Mouse (Mus musculus): ENCODE results near the gene Gm10273.
"Not testable (repeated sequence)": the region's sequence is repeated elsewhere in the genome, so short reads cannot be mapped to it uniquely, and the experiment has no call there.

Gene Gm10273

GRCm38 (mm10) chr10:59395461-59395860 is at the start of gene Gm10273:
TSS of gene Gm10273 (plus strand) at chr10:59395632.
- not testable (repeated sequence) for DNase-seq (ENCODE audit: extremely low read depth, insufficient read length, low spot score)

DNA sequence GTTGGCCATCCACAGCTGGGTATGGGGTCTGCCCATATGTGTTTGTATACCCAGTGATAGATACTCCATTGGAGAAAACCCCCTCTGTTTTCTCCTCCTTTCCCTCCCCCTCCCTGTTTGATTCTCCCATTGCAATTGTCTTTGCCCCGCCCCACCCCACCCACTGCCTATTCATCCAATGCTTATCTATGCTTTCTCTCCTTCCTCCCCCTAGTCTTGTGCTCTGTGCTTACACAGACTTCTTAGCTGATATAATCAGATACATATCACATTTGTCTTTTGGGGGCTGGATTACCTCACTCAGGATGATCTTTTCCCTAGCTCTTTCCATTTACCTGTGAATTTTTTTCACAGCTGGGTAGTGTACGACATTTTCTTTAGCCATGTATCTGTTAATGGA is 48.9 kb upstream of the Gm10273 start:
- DNase-seq (ENCODE audit: extremely low read depth, insufficient read length, low spot score), result no peak

DNA sequence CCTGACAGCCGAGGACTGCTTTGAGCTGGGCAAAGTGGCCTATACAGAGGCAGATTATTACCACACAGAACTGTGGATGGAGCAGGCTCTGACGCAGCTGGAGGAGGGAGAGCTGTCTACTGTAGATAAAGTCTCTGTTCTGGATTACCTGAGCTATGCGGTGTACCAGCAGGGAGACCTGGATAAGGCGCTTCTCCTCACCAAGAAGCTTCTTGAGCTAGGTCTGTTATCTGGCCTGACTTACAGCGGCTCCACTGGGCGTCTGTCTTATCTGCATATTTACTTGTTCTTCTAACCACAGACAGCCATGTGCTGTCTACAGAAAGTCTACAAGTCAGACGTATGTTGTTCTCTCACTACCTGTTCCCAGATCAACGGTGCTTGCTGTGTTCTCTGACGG is 47.2 kb upstream of the Gm10273 start:
- no peak for DNase-seq (ENCODE audit: extremely low read depth, insufficient read length, low spot score)

GRCm38 (mm10) chr10:59349536-59349935 is 45.9 kb upstream of the Gm10273 start:
- DNase-seq (ENCODE audit: extremely low read depth, insufficient read length, low spot score), result no peak

GRCm38 (mm10) chr10:59353065-59353464 is 42.4 kb upstream of the Gm10273 start:
- DNase-seq (ENCODE audit: extremely low read depth, insufficient read length, low spot score), result no peak

- no peak for DNase-seq (ENCODE audit: extremely low read depth, insufficient read length, low spot score)
Measured at GRCm38 (mm10) chr10:59354120-59354519, 41.3 kb upstream of the Gm10273 start.

- DNase-seq (ENCODE audit: extremely low read depth, insufficient read length, low spot score), result no peak
Measured at GRCm38 (mm10) chr10:59355020-59355419, 40.4 kb upstream of the Gm10273 start.

- no peak for DNase-seq (ENCODE audit: extremely low read depth, insufficient read length, low spot score)
Measured at GRCm38 (mm10) chr10:59358744-59359143, 36.7 kb upstream of the Gm10273 start.

DNA sequence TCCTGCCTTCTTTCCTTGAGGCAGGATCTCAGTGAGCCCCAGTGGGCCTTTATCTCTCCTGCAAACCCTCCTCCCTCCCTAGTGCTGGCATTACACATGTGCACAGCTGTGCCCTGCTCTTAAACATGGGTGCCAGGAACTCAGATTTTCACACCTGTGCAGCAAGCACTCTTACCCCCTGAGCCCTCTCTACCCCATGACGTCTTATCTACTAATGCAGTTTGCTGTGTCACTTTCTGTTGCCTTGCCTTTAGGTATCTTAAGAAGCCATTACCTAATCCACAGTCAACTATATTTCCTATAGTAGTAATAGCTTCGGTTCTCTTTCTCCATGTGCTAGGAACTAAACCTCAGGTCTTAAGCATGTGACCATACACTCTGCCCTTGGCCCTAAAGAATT is 32.2 kb upstream of the Gm10273 start:
- DNase-seq (ENCODE audit: extremely low read depth, insufficient read length, low spot score), result no peak

DNA sequence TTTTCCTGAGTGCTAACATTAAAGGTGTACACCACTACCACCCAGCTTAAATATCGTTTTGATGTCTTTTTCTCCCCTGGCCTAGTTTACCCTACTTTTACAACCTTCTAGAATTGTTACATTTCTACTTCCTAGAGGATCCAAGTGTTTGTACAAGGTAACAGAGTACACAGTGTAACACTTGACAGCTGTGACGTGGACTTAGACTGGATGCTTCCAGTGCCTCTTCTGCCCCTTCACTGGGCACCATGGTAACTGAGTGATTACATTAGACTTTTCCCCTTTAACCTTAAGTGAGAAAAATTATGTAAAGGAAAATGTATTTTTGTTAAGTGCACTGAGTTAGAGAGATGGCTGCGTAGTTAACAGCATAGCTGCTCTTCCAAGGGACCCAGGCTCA is 30.9 kb upstream of the Gm10273 start:
- no peak for DNase-seq (ENCODE audit: extremely low read depth, insufficient read length, low spot score)

DNA sequence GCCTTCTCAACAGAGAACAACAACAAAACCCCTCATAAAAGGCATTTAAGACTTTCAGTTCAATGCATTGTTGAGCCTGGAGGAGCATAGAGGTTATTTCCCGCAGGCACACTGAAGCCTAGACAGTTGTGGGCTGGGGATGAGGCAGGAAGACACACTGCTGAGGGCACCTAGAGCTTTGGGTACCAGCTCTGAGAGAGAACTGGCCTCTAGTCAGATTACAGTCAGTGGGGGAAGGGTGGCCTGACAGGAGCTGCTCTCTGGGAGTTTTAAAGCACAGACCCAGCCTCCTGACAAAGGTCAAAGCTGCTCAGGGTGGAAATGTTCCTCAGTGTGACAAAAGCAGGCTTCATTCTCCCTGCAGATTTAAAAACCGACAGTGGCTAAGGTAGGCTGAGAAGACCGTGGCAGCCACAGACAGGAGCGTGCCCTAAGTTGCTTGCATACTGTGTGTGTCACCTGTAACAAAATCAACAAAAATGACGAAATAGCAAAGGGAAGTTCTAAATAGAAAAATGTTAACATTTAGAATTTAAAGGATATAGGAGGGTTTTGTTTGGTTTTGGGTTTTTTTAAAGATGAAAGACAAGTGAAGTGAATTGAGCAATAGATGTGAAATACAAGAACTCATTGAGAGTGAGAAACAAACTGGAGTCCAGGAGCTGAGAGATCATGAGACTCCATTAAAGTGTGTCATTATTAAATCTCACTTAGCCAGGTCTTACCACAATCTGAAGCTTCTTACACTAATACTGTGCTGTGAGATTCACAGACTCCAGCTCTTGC is 29.4 kb upstream of the Gm10273 start:
- DNase-seq (ENCODE audit: extremely low read depth, insufficient read length, low spot score), result no peak

DNA sequence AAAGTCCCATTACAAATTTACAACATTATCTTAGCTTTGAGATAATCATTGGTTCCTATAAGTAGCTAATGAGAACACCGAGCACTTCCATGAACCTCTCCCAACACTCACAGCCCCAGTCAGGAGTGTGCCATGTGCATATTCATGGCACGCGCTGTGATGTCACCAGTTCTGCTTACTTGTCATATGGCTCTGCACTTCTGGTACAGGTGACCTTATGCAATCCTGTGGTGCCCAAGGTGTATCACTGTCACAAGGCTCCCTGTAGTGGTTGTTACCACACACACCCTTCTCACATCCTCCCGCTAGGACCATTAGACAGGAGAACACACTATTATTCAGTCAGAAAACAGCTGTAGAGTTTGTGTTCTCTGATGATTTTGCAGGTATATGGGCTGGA is 28.7 kb upstream of the Gm10273 start:
- DNase-seq (ENCODE audit: extremely low read depth, insufficient read length, low spot score), result no peak

DNA sequence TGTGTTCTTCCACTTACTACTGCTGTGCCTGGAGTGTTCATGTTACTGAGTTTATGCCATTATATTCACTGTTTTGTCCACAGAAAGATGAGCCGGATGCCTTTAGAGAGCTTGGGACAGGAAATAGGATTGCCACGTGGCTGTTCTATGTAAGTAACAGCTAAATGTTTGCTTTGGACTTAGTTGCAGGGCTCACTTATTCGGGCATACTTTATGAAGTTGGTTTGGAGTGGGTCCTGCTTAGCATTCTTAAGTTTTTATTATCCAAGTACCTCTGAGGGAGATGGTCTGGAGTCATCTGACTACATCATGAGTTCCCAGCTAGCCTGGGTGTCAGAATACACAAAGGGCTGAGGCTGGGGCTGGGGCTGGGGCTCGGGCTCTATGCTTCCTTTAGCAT is 28.2 kb upstream of the Gm10273 start:
- no peak for DNase-seq (ENCODE audit: extremely low read depth, insufficient read length, low spot score)

GRCm38 (mm10) chr10:59368729-59369128 is 26.7 kb upstream of the Gm10273 start:
- no peak for DNase-seq (ENCODE audit: extremely low read depth, insufficient read length, low spot score)

DNA sequence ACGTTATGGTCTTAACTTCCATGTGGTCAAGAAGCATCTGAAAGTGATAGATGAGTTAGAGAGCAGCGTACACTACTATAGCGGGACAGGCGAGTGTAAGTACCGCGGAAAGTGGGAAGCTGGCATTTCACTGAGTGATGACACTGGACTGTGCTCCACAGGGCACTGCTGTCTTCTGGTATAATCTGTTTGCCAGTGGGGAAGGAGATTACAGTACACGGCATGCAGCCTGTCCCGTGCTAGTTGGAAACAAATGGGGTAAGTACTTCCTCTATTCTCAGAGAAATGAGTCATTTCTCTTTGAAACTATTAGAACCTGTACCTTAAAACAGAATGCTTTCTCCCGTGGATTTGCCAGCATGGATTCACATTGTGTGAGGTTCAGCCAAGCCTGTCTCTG is 26.0 kb upstream of the Gm10273 start:
- DNase-seq (ENCODE audit: extremely low read depth, insufficient read length, low spot score), result no peak

DNA sequence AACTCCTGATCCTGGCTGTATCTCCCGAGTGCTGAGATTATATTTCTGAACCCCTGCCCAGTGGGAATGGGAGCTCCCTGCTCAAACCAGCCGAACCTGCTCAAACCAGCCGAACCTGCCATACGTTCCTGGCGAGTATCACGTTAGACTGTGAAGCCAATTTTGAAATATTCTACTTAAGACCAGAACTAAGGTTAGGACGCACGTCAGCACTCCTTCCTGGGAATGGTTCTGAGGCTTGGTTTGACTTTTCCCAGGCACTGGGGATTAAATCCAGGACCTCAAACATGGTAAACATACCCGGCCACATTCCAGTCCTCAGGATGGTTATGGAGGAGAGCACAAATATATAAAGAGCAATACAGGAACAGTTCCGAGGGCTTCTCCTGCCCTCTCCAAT is 17.5 kb upstream of the Gm10273 start:
- no peak for DNase-seq (ENCODE audit: extremely low read depth, insufficient read length, low spot score)

DNA sequence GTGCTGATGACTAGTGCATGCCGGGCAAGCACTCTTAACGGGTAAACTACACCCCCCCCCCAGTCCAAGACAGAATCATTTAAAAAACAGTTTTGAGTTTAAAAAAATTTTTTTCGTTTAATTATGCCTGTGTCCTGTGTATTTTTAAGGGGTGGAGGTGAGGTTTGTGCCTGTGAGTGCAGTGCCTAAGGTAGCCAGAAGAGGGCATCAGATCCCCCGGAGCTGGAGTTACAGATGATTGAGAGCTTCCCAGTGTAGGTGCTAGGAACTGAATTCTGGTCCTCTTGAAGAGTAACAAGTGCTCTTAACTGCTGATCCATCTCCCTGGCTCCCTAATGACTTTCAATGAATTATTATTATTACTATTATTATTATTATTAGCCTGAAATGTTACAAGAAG is 16.7 kb upstream of the Gm10273 start:
- no peak for DNase-seq (ENCODE audit: extremely low read depth, insufficient read length, low spot score)

GRCm38 (mm10) chr10:59379927-59380326 is 15.5 kb upstream of the Gm10273 start:
- no peak for DNase-seq (ENCODE audit: extremely low read depth, insufficient read length, low spot score)

GRCm38 (mm10) chr10:59380411-59380821 is 15.0 kb upstream of the Gm10273 start:
- no peak for DNase-seq (ENCODE audit: extremely low read depth, insufficient read length, low spot score)

DNA sequence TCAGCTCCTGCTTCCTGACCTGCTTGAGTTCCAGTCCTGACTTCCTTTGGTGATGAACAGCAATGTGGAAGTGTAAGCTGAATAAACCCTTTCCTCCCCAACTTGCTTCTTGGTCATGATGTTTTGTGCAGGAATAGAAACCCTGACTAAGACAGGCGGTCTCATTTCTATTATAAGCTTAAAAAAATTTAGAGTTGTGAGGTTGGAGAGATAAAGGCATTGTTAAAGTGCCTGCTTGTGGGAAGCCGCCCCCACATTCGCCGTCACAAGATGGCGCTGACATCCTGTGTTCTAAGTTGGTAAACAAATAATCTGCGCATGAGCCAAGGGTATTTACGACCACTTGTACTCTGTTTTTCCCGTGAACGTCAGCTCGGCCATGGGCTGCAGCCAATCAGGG is 13.9 kb upstream of the Gm10273 start:
- not testable (repeated sequence) for DNase-seq (ENCODE audit: extremely low read depth, insufficient read length, low spot score)

DNA sequence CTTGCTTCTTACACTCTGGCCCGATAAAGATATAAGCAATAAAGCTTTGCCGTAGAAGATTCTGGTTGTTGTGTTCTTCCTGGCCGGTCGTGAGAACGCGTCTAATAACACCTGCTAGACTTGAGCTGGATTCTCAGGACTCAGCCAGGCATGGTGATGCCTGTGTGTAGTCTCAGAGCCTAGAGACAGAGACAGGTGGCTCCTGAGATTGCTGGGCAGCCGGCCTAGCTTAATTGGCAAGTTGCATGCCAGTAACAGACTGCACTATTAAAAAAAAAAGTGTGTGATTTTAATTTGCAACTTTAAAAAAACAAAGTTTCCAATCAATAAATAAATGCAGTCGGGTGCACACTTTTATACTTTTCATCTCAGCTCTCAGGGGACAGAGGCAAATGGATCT is 8.5 kb upstream of the Gm10273 start:
- DNase-seq (ENCODE audit: extremely low read depth, insufficient read length, low spot score), result no peak

- no peak for DNase-seq (ENCODE audit: extremely low read depth, insufficient read length, low spot score)
Measured at GRCm38 (mm10) chr10:59389652-59390051, 5.8 kb upstream of the Gm10273 start.

DNA sequence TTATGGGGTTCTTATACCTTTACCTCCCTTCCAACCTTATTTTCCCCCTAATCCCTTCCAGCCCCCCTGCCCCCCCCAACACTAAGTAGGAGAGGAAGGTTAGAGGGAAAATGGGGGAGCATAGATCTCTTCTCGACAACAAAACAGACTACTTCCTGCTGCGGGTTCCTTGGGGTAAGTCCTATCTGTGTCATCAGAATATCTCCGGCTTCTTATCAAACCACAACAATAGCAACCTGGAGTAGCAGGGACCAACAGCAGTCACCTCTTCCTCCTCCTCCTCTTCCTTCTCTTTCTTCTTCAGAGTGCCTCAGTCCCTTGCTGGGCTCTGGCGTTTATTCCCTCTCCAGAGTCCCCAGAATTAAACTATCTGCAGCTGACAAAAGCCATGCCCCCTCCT is 3.5 kb upstream of the Gm10273 start:
- DNase-seq (ENCODE audit: extremely low read depth, insufficient read length, low spot score), result no peak

All from 3134 (cell line).